Mouse (Mus musculus) bone marrow, adult 2 months (tissue): ENCODE data around the gene Cmtm4.

Experiments used
- CTCF ChIP-seq: fragments of 200-500 bp; IDR thresholded peaks from 2 replicates; pipeline ENCODE4 v1.5.1; 2011; ENCODE audit warnings: low read length, control low read depth; ENCODE audit not compliant: control insufficient read depth, insufficient read depth
- POLR2A ChIP-seq: fragments of 200-500 bp; IDR thresholded peaks from 2 replicates; pipeline ENCODE4 v1.6.1; 2011; ENCODE audit warnings: low read depth, mild to moderate bottlenecking, control low read depth, low read length, borderline replicate concordance; ENCODE audit not compliant: control insufficient read depth

DNA sequence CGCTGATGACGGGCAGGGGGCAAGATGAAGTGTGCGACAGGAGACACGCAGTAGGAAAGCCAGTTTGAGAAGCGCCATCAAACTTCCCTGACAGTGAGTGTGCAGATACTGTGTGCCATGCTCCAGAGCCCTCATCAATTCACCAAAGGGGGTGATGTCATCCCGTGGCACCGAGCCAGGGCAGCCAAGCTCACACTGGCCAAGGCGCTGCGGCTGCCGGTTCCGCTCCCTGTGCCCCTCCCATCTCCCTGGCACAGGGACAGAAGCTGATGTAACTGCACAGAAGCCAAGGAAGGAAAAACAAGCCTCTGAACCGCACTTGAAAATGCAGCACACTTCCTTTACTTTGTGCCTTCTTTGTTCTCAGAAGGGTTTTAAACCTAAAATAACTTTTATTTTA lies 40.4 kb upstream of the Cmtm4 start:
- no peak for TF ChIP-seq CTCF
- TF ChIP-seq POLR2A = no peak
